Mouse (Mus musculus): Measurements from ENCODE around the gene Pfas. TPM values are rescaled to one million over a fixed set of nuclear protein-coding genes. Genes with fewer than 3 reads are reported as not detected.
"Not testable (repeated sequence)": the region's sequence is repeated elsewhere in the genome, so short reads cannot be mapped to it uniquely, and the experiment has no call there.

The Pfas gene
- polyA plus RNA-seq, 1 experiment, result 0.81 TPM

- H3K4me1 ChIP-seq (ENCODE audit: control insufficient read depth), result no peaks in the 10 kb centered on the region
- no peaks in the 10 kb centered on the region for H3K9me3 ChIP-seq (ENCODE audit: control insufficient read depth, low read length)
- TF ChIP-seq TAL1 (IDR thresholded peaks at IDR 0.05; ENCODE audit: low read length) (no peak), GATA1 (IDR thresholded peaks at IDR 0.05; ENCODE audit: low read length) (no peak)
- no peaks in the 10 kb centered on the region for H3K27me3 ChIP-seq (ENCODE audit: control insufficient read depth)
- peaks cover 98% of the 10 kb centered on the region for H3K36me3 ChIP-seq (ENCODE audit: control insufficient read depth)
- H3K4me3 ChIP-seq (replicated peaks), result no peak overlapping the region
Observed at GRCm38 (mm10) chr11:69028805-69029204, 20.5 kb upstream of the Pfas start.

GRCm38 (mm10) chr11:69026562-69026961 lies 18.3 kb upstream of the Pfas start:
- Histone ChIP-seq H3K4me3 (replicated peaks) (no peak overlapping the region), H3K27me3 (ENCODE audit: control insufficient read depth) (no peaks in the 10 kb centered on the region), H3K9me3 (ENCODE audit: control insufficient read depth, low read length) (no peaks in the 10 kb centered on the region), H3K4me1 (ENCODE audit: control insufficient read depth) (no peaks in the 10 kb centered on the region), H3K36me3 (ENCODE audit: control insufficient read depth) (peaks cover 100% of the 10 kb centered on the region)
- TF ChIP-seq TAL1 (IDR thresholded peaks at IDR 0.05; ENCODE audit: low read length) (no peak), GATA1 (IDR thresholded peaks at IDR 0.05; ENCODE audit: low read length) (no peak)

GRCm38 (mm10) chr11:69020691-69021090 lies 12.4 kb upstream of the Pfas start:
- Histone ChIP-seq H3K4me1 (ENCODE audit: control insufficient read depth) (peaks cover 27% of the 10 kb centered on the region), H3K36me3 (ENCODE audit: control insufficient read depth) (peaks cover 55% of the 10 kb centered on the region)

GRCm38 (mm10) chr11:69016755-69017154 lies 8.5 kb upstream of the Pfas start:
- Histone ChIP-seq H3K36me3 (ENCODE audit: control insufficient read depth) (peaks cover 15% of the 10 kb centered on the region), H3K4me1 (ENCODE audit: control insufficient read depth) (peaks cover 59% of the 10 kb centered on the region), H3K27me3 (ENCODE audit: control insufficient read depth) (no peaks in the 10 kb centered on the region), H3K9me3 (ENCODE audit: control insufficient read depth, low read length) (no peaks in the 10 kb centered on the region), H3K4me3 (replicated peaks) (peak overlapping the region; percentile 86)
- TF ChIP-seq GATA1 (IDR thresholded peaks at IDR 0.05; ENCODE audit: low read length) (no peak), TAL1 (IDR thresholded peaks at IDR 0.05; ENCODE audit: low read length) (no peak)

More at GRCm38 (mm10) chr11:69020691-69021090, 12.4 kb upstream of the Pfas start:
- no peaks in the 10 kb centered on the region for H3K27me3 ChIP-seq (ENCODE audit: control insufficient read depth)
- no peaks in the 10 kb centered on the region for H3K9me3 ChIP-seq (ENCODE audit: control insufficient read depth, low read length)
- TF ChIP-seq TAL1 (IDR thresholded peaks at IDR 0.05; ENCODE audit: low read length), result no peak
- no peak for TF ChIP-seq GATA1 (IDR thresholded peaks at IDR 0.05; ENCODE audit: low read length)
- H3K4me3 ChIP-seq (replicated peaks), result no peak overlapping the region

GRCm38 (mm10) chr11:69015644-69016441 lies 7.6 kb upstream of the Pfas start, which contains the start of gene Ctc1:
Gene Ctc1 (plus strand): TSS chr11:69015911.
- peaks cover 7% of the 10 kb centered on the region for H3K36me3 ChIP-seq (ENCODE audit: control insufficient read depth)
- H3K27me3 ChIP-seq (ENCODE audit: control insufficient read depth), result no peaks in the 10 kb centered on the region
- no peak for TF ChIP-seq TAL1 (IDR thresholded peaks at IDR 0.05; ENCODE audit: low read length)
- TF ChIP-seq GATA1 (IDR thresholded peaks at IDR 0.05; ENCODE audit: low read length), result no peak
- H3K4me1 ChIP-seq (ENCODE audit: control insufficient read depth), result peaks cover 67% of the 10 kb centered on the region
- peak within 1 kb of the TSS; percentile 86 for H3K4me3 ChIP-seq (replicated peaks)
- no peaks in the 10 kb centered on the region for H3K9me3 ChIP-seq (ENCODE audit: control insufficient read depth, low read length)

- Histone ChIP-seq H3K4me1 (ENCODE audit: control insufficient read depth) (peaks cover 81% of the 10 kb centered on the region), H3K27me3 (ENCODE audit: control insufficient read depth) (no peaks in the 10 kb centered on the region), H3K4me3 (replicated peaks) (peak overlapping the region; percentile 75), H3K36me3 (ENCODE audit: control insufficient read depth) (no peaks in the 10 kb centered on the region), H3K9me3 (ENCODE audit: control insufficient read depth, low read length) (no peaks in the 10 kb centered on the region)
- TF ChIP-seq TAL1 (IDR thresholded peaks at IDR 0.05; ENCODE audit: low read length) (peak; percentile 48; the same call in 2 of the 3 replicates), GATA1 (IDR thresholded peaks at IDR 0.05; ENCODE audit: low read length) (peak; percentile 82)
Observed at GRCm38 (mm10) chr11:69012071-69012601, 3.9 kb upstream of the Pfas start.

GRCm38 (mm10) chr11:69011445-69011844 lies 3.2 kb upstream of the Pfas start:
- not testable (repeated sequence) for H3K9me3 ChIP-seq (ENCODE audit: control insufficient read depth, low read length); H3K27me3 ChIP-seq (ENCODE audit: control insufficient read depth); H3K36me3 ChIP-seq (ENCODE audit: control insufficient read depth)
- H3K4me3 ChIP-seq (replicated peaks), result peak overlapping the region; percentile 75
- H3K4me1 ChIP-seq (ENCODE audit: control insufficient read depth), result peaks cover 81% of the 10 kb centered on the region

GRCm38 (mm10) chr11:69010400-69011323 lies 2.4 kb upstream of the Pfas start:
- TF ChIP-seq GATA1 (IDR thresholded peaks at IDR 0.05; ENCODE audit: low read length) (no peak), TAL1 (IDR thresholded peaks at IDR 0.05; ENCODE audit: low read length) (no peak)

GRCm38 (mm10) chr11:69009508-69009907 lies 1.2 kb upstream of the Pfas start:
- TF ChIP-seq GATA1 (IDR thresholded peaks at IDR 0.05; ENCODE audit: low read length), result no peak
- TF ChIP-seq TAL1 (IDR thresholded peaks at IDR 0.05; ENCODE audit: low read length), result no peak
- Histone ChIP-seq H3K27me3 (ENCODE audit: control insufficient read depth) (no peaks in the 10 kb centered on the region), H3K4me3 (replicated peaks) (no peak overlapping the region), H3K36me3 (ENCODE audit: control insufficient read depth) (peaks cover 13% of the 10 kb centered on the region), H3K9me3 (ENCODE audit: control insufficient read depth, low read length) (no peaks in the 10 kb centered on the region), H3K4me1 (ENCODE audit: control insufficient read depth) (peaks cover 82% of the 10 kb centered on the region)

More at GRCm38 (mm10) chr11:69010400-69011323, 2.4 kb upstream of the Pfas start:
- peaks cover 82% of the 10 kb centered on the region for H3K4me1 ChIP-seq (ENCODE audit: control insufficient read depth)
- H3K36me3 ChIP-seq (ENCODE audit: control insufficient read depth), result peaks cover 7% of the 10 kb centered on the region
- H3K4me3 ChIP-seq (replicated peaks), result peak overlapping the region; percentile 75
- H3K27me3 ChIP-seq (ENCODE audit: control insufficient read depth), result no peaks in the 10 kb centered on the region
- no peaks in the 10 kb centered on the region for H3K9me3 ChIP-seq (ENCODE audit: control insufficient read depth, low read length)

- not testable (repeated sequence) for H3K9me3 ChIP-seq (ENCODE audit: control insufficient read depth, low read length); H3K27me3 ChIP-seq (ENCODE audit: control insufficient read depth)
- peak overlapping the region; percentile 70 for H3K4me3 ChIP-seq (replicated peaks)
- H3K4me1 ChIP-seq (ENCODE audit: control insufficient read depth), result peaks cover 65% of the 10 kb centered on the region
- H3K36me3 ChIP-seq (ENCODE audit: control insufficient read depth), result peaks cover 42% of the 10 kb centered on the region
Observed at GRCm38 (mm10) chr11:69006575-69006974, 1.7 kb downstream of the Pfas start.
